Mouse (Mus musculus): ENCODE data around the gene Higd1c. TPM values are rescaled to one million over a fixed set of nuclear protein-coding genes. Genes with fewer than 3 reads are reported as not detected.
"Not testable (repeated sequence)": the region's sequence is repeated elsewhere in the genome, so short reads cannot be mapped to it uniquely, and the experiment has no call there.

Gene Higd1c
- polyA plus RNA-seq, 1 experiment from 2014 or later, result not detected

- Histone ChIP-seq H3K27me3 (no peaks in the 10 kb centered on the region), H3K9me3 (replicated peaks) (no peaks in the 10 kb centered on the region), H3K36me3 (no peaks in the 10 kb centered on the region), H3K9ac (no peak overlapping the region), H3K4me2 (no peak overlapping the region), H3K4me3 (replicated peaks) (no peak overlapping the region), H3K27ac (no peak overlapping the region), H3K4me1 (replicated peaks) (no peaks in the 10 kb centered on the region)
- ATAC-seq (ENCODE audit: low read depth), result no peak
- WGBS (ENCODE audit: insufficient replicate concordance), result 64% methylated on average over 7 of the region's 7 CpGs
- no peak for DNase-seq
These were observed 2.8 kb downstream of the Higd1c start for GRCm38 (mm10) chr15:100367119-100367518.

GRCm38 (mm10) chr15:100375066-100375465 lies 10.7 kb downstream of the Higd1c start:
- Histone ChIP-seq H3K9ac (no peak overlapping the region), H3K4me1 (replicated peaks) (peaks cover 4% of the 10 kb centered on the region; the same call in 1 of the 2 replicates), H3K9me3 (replicated peaks) (no peaks in the 10 kb centered on the region), H3K4me3 (replicated peaks) (no peak overlapping the region), H3K4me2 (no peak overlapping the region), H3K27ac (no peak overlapping the region), H3K27me3 (no peaks in the 10 kb centered on the region), H3K36me3 (no peaks in the 10 kb centered on the region)
- DNase-seq (peak; percentile 51), ATAC-seq (ENCODE audit: low read depth) (no peak)
- WGBS (ENCODE audit: insufficient replicate concordance), result 22% methylated on average over 5 of the region's 5 CpGs

GRCm38 (mm10) chr15:100377847-100378505 lies 13.6 kb downstream of the Higd1c start:
- DNase-seq (peak; percentile 24), ATAC-seq (ENCODE audit: low read depth) (peak; percentile 35)
- H3K4me3 ChIP-seq (replicated peaks); H3K9me3 ChIP-seq (replicated peaks); H3K9ac ChIP-seq; H3K27me3 ChIP-seq; H3K36me3 ChIP-seq; H3K4me1 ChIP-seq (replicated peaks); H3K27ac ChIP-seq; H3K4me2 ChIP-seq: not testable (repeated sequence)
- WGBS (ENCODE audit: insufficient replicate concordance), result 29% methylated on average over 4 of the region's 9 CpGs

- Histone ChIP-seq H3K36me3 (no peaks in the 10 kb centered on the region), H3K4me1 (replicated peaks) (peaks cover 4% of the 10 kb centered on the region; the same call in 1 of the 2 replicates), H3K4me3 (replicated peaks) (no peak overlapping the region), H3K4me2 (no peak overlapping the region), H3K9me3 (replicated peaks) (no peaks in the 10 kb centered on the region), H3K27ac (no peak overlapping the region), H3K9ac (no peak overlapping the region), H3K27me3 (no peaks in the 10 kb centered on the region)
- DNase-seq, result no peak
- ATAC-seq (ENCODE audit: low read depth), result no peak
- 69% methylated on average over 8 of the region's 8 CpGs for WGBS (ENCODE audit: insufficient replicate concordance)
These were observed 15.3 kb downstream of the Higd1c start for GRCm38 (mm10) chr15:100379658-100380057.

- DNase-seq (no peak), ATAC-seq (ENCODE audit: low read depth) (no peak)
- Histone ChIP-seq H3K27me3 (no peaks in the 10 kb centered on the region), H3K27ac (no peak overlapping the region), H3K9ac (no peak overlapping the region), H3K36me3 (no peaks in the 10 kb centered on the region), H3K9me3 (replicated peaks) (no peaks in the 10 kb centered on the region), H3K4me1 (replicated peaks) (peaks cover 4% of the 10 kb centered on the region; the same call in 1 of the 2 replicates), H3K4me3 (replicated peaks) (no peak overlapping the region), H3K4me2 (no peak overlapping the region)
- 36% methylated on average over 2 of the region's 2 CpGs for WGBS (ENCODE audit: insufficient replicate concordance)
These were observed 15.8 kb downstream of the Higd1c start for GRCm38 (mm10) chr15:100380104-100380503.

GRCm38 (mm10) chr15:100385705-100386104 lies 21.4 kb downstream of the Higd1c start:
- no peak overlapping the region for H3K4me2 ChIP-seq
- H3K27me3 ChIP-seq, result no peaks in the 10 kb centered on the region
- peaks cover 19% of the 10 kb centered on the region for H3K36me3 ChIP-seq
- WGBS (ENCODE audit: insufficient replicate concordance), result 81% methylated on average over 9 of the region's 9 CpGs
- H3K27ac ChIP-seq, result no peak overlapping the region
- no peaks in the 10 kb centered on the region for H3K9me3 ChIP-seq (replicated peaks)
- H3K4me1 ChIP-seq (replicated peaks), result peaks cover 26% of the 10 kb centered on the region
- no peak overlapping the region for H3K9ac ChIP-seq
- H3K4me3 ChIP-seq (replicated peaks), result no peak overlapping the region
- DNase-seq, result no peak
- no peak for ATAC-seq (ENCODE audit: low read depth)

GRCm38 (mm10) chr15:100387544-100388223 lies 23.3 kb downstream of the Higd1c start:
- Histone ChIP-seq H3K36me3 (peaks cover 32% of the 10 kb centered on the region), H3K4me2 (no peak overlapping the region), H3K9ac (no peak overlapping the region), H3K9me3 (replicated peaks) (no peaks in the 10 kb centered on the region), H3K27me3 (no peaks in the 10 kb centered on the region), H3K4me1 (replicated peaks) (peaks cover 45% of the 10 kb centered on the region), H3K27ac (peak overlapping the region; percentile 25; the same call in 1 of the 2 replicates), H3K4me3 (replicated peaks) (no peak overlapping the region)
- no peak for DNase-seq
- 91% methylated on average over 17 of the region's 17 CpGs for WGBS (ENCODE audit: insufficient replicate concordance)
- ATAC-seq (ENCODE audit: low read depth), result no peak

GRCm38 (mm10) chr15:100388224-100388835 lies 24.0 kb downstream of the Higd1c start:
- H3K36me3 ChIP-seq, result peaks cover 38% of the 10 kb centered on the region
- WGBS (ENCODE audit: insufficient replicate concordance), result 74% methylated on average over 16 of the region's 16 CpGs
- H3K9ac ChIP-seq, result no peak overlapping the region
- no peak overlapping the region; the same call in 1 of the 2 replicates for H3K27ac ChIP-seq
- no peaks in the 10 kb centered on the region for H3K9me3 ChIP-seq (replicated peaks)
- no peaks in the 10 kb centered on the region for H3K27me3 ChIP-seq
- H3K4me2 ChIP-seq, result no peak overlapping the region
- DNase-seq (no peak), ATAC-seq (ENCODE audit: low read depth) (no peak)
- peaks cover 52% of the 10 kb centered on the region for H3K4me1 ChIP-seq (replicated peaks)
- no peak overlapping the region for H3K4me3 ChIP-seq (replicated peaks)

GRCm38 (mm10) chr15:100388886-100389285 lies 24.5 kb downstream of the Higd1c start:
- 0 out of 2 replicates have a peak overlapping the region, but pooled peaks have one; percentile 20 for H3K9ac ChIP-seq
- H3K9me3 ChIP-seq (replicated peaks), result no peaks in the 10 kb centered on the region
- no peak for DNase-seq
- H3K4me2 ChIP-seq, result no peak overlapping the region
- ATAC-seq (ENCODE audit: low read depth), result no peak
- H3K27ac ChIP-seq, result no peak overlapping the region; the same call in 1 of the 2 replicates
- no peak overlapping the region for H3K4me3 ChIP-seq (replicated peaks)
- H3K4me1 ChIP-seq (replicated peaks), result peaks cover 57% of the 10 kb centered on the region
- peaks cover 44% of the 10 kb centered on the region for H3K36me3 ChIP-seq
- 80% methylated on average over 9 of the region's 9 CpGs for WGBS (ENCODE audit: insufficient replicate concordance)
- no peaks in the 10 kb centered on the region for H3K27me3 ChIP-seq

GRCm38 (mm10) chr15:100391066-100391465 lies 26.7 kb downstream of the Higd1c start:
- H3K9ac ChIP-seq, result peak overlapping the region; percentile 51
- ATAC-seq (ENCODE audit: low read depth), result peak; percentile 54
- H3K36me3 ChIP-seq, result peaks cover 66% of the 10 kb centered on the region

GRCm38 (mm10) chr15:100391599-100391998 lies 27.3 kb downstream of the Higd1c start:
- peaks cover 65% of the 10 kb centered on the region for H3K4me1 ChIP-seq (replicated peaks)
- H3K9me3 ChIP-seq (replicated peaks), result no peaks in the 10 kb centered on the region
- peak overlapping the region; percentile 87 for H3K27ac ChIP-seq
- H3K9ac ChIP-seq, result peak overlapping the region; percentile 51
- peak overlapping the region; percentile 47 for H3K4me2 ChIP-seq
- WGBS (ENCODE audit: insufficient replicate concordance), result 24% methylated on average over 7 of the region's 7 CpGs
- peak; percentile 92 for ATAC-seq (ENCODE audit: low read depth)
- H3K4me3 ChIP-seq (replicated peaks), result peak overlapping the region; percentile 3; the same call in 1 of the 2 replicates
- no peaks in the 10 kb centered on the region for H3K27me3 ChIP-seq
- DNase-seq, result peak; percentile 39
- H3K36me3 ChIP-seq, result peaks cover 71% of the 10 kb centered on the region

More at GRCm38 (mm10) chr15:100391066-100391465, 26.7 kb downstream of the Higd1c start:
- Histone ChIP-seq H3K4me1 (replicated peaks) (peaks cover 65% of the 10 kb centered on the region), H3K27ac (peak overlapping the region; percentile 87), H3K27me3 (no peaks in the 10 kb centered on the region), H3K4me3 (replicated peaks) (no peak overlapping the region), H3K4me2 (peak overlapping the region; percentile 47), H3K9me3 (replicated peaks) (no peaks in the 10 kb centered on the region)
- no peak for DNase-seq
- 24% methylated on average over 7 of the region's 7 CpGs for WGBS (ENCODE audit: insufficient replicate concordance)

Data from liver, embryonic 13.5 days (tissue).